Mouse (Mus musculus): ENCODE measurements around the gene Nr6a1.

Gene Nr6a1

GRCm38 (mm10) chr2:38714324-38714723 lies 213.2 kb downstream of the Nr6a1 start, which contains the start of gene Nr5a1:
Gene Nr5a1, minus strand, starts transcription at chr2:38714542.
- no peak for DNase-seq (ENCODE audit: low spot score in 2 of 2)

GRCm38 (mm10) chr2:38713596-38713995 lies 213.9 kb downstream of the Nr6a1 start:
- DNase-seq (ENCODE audit: low spot score in 2 of 2): no peak

DNA sequence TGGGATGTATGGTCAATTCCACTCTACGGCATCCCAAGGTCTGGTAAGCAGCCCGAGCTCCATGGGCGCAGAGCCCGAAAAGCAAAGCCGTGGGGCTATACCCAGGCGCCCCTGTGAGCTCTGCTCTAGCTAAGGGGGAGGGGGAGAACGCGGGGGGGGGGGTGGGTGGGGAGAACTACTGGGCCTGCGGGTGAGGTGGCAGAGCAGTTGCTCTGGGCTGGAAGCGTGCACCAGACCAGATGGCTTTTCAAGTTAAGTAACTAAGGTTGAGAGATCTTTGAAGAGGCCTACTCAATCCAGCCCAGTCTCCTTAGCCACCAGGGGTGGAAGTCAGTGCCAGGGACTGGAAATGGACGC lies 214.7 kb downstream of the Nr6a1 start:
- no peak for DNase-seq (ENCODE audit: low spot score in 2 of 2)

DNA sequence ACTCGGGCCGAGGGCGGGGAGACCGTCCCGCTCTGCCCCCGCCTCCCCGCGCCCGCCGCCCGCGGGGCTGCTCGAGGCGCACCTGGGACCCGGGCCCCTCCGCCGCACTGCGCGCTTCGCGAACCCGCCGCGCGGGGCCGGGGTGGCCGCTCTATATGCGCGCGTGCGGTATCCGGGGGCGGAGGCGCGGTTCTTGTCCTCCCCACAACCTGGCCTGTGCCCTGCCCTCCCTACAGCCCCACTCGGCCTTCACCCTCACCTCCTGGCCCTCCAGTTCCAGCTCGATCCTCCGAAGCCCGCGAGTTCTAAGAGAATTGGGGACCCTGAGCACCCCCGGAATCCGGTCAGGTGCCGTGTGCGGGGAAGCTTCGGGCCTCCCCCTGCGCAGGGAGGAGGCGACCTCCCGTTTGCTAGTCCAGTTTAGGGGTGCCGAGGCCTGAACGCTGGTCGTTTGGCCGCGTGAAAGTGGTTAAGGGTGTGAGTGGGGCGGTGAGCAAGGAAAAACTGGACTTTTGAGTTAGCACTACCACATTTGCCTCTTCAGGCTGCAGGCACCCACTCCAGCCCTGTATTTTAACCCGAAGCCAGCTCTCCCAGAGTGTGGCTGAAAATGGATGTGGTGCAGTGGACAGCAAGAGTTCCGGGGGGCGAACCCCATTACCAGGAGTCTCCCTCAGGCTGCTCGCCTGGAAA lies 215.3 kb downstream of the Nr6a1 start:
- DNase-seq (ENCODE audit: low spot score in 2 of 2): no peak

GRCm38 (mm10) chr2:38711421-38711861 lies 216.0 kb downstream of the Nr6a1 start:
- DNase-seq (ENCODE audit: low spot score in 2 of 2): no peak

- peak in 1 of 2 experiments; percentile 14 for DNase-seq (ENCODE audit: low spot score in 2 of 2)
Observed at GRCm38 (mm10) chr2:38710304-38711241, 216.9 kb downstream of the Nr6a1 start.

GRCm38 (mm10) chr2:38708907-38709688 lies 218.4 kb downstream of the Nr6a1 start:
- no peak for DNase-seq (ENCODE audit: low spot score in 2 of 2)

GRCm38 (mm10) chr2:38706661-38707060 lies 220.8 kb downstream of the Nr6a1 start:
- no peak for DNase-seq (ENCODE audit: low spot score in 2 of 2)

GRCm38 (mm10) chr2:38705036-38705435 lies 222.5 kb downstream of the Nr6a1 start:
- DNase-seq (ENCODE audit: low spot score in 2 of 2): no peak

DNA sequence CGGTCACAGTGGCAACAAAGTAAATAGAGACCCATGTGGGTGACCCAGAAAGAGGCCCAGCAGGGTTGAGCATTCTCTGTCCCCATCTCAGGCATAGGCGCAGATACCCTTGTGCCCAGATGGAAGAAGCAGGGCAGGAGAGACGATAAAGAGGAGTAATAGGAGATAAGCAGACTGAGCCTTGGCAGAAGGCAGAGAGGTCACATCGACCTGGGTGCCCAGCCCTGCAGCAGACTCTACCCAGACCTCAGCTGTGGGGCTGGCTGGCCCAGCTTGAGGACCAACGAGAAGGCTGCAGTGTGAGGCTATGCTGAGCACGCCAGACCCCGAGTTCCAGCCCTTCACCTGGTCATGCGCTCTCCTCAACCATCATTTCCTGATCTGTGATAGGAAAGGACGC lies 223.2 kb downstream of the Nr6a1 start:
- no peak for DNase-seq (ENCODE audit: low spot score in 2 of 2)

DNA sequence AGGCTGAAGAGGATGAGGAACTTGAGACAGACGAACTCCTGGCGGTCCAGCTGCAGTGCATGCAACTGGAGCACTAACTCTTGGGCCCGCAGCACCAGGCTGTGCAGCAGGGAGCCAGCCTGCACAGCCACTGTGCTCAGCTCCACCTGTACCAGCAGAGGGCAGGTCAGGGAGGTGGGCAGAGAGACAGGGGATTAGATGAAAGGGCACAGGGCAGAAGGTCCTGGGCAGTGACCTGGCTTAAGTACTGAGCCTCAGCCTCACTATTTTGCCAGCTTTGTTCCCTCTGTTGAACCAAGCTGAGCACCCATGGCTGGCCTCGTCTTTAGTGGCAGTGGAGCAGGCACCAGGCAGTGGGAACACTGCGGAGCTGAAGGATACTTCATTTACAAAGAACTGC lies 227.3 kb downstream of the Nr6a1 start:
- DNase-seq (ENCODE audit: low spot score in 2 of 2): no peak

- DNase-seq (ENCODE audit: low spot score in 2 of 2): no peak
Observed at GRCm38 (mm10) chr2:38698623-38699022, 228.9 kb downstream of the Nr6a1 start.

DNA sequence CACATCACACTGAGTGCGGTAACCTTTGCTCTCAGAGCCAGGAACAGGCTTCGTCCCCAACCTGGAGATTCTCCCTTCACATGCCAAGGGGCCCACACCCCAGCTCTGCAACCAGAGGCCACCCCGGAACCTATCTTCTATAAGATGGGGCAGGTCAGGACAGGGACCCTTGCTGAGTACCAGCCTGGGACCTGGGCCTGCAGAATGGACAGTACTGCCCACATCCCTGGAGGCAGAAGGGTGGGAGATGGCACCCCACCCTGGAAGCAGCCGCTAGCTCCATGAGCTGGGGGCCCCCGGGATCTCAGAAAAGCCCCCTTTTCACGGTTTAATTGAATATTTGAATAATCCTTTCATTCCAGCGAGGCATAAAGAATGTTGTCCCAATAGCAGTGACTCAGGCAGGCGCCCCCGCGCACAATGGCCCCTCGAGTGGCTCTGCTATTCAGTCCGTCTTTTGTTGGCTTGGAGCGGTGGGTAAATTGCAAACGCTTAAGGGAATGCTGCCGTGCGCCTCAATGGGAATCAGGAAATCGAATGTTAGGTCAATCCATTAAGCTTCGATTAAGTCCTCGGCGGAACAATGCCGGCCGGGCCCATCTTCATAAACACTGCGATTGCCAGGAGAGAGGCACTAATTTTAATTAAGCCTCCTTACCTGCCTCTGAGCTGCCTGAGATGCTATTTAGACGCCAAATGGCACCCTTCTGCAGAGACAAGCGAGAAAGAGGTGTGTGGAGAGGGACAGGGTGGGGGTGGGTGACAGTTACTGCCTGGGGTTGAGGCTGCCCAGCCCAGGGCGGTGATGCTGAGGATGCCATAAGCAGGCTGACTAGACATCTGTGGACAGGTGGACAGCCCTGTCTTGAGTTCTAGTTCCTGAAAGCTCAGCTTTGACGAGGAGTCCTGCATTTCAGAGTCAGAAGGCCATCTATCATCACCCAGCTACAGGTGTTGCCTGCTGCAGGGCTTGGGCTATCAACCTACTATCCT lies 230.1 kb downstream of the Nr6a1 start:
- DNase-seq (ENCODE audit: low spot score in 2 of 2): no peak

DNA sequence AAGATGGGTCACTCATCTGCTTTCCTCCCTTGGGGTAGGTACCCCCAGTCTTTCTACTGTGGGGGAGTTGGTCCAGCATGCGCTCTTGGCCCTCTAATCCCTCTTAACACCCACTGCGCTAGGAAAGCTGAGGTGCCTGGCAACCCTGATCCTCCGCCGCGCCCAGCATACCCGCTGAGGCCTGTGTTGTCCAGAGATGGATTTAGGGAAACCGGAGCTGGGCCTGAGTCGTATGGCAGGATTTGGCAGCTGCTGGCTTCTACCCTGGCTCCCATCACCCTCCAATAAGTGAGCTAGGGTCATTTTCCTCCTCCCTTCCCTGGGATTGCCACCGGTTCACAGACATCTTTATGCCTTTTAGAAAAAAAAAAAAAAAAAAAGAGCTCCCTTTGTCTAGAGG lies 231.7 kb downstream of the Nr6a1 start:
- no peak for DNase-seq (ENCODE audit: low spot score in 2 of 2)

- DNase-seq (ENCODE audit: low spot score in 2 of 2): no peak
Observed at GRCm38 (mm10) chr2:38691542-38691941, 235.9 kb downstream of the Nr6a1 start.

GRCm38 (mm10) chr2:38689881-38690280 lies 237.6 kb downstream of the Nr6a1 start:
- no peak for DNase-seq (ENCODE audit: low spot score in 2 of 2)

- DNase-seq (ENCODE audit: low spot score in 2 of 2): peak; percentile 30 to 36
Observed at GRCm38 (mm10) chr2:38688791-38689520, 238.5 kb downstream of the Nr6a1 start.

DNA sequence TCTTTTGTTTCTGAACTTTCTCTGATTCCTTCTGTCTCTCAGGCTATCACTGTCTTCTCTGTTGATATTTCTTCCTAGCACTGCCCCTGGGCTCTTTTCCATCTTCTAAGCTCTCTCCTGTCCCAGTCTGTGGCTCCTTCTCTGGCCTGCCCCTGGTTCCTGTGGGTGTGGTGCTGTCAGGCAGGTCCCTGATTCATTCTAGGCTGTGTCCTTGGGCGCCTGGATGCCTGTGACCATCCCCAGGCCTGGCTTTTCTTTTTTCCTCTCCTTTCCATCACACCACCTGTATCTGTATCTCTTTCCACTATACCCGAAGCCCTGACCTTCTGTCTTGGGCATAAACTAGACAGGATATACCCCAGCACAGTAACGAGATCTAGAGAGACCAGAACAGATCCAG lies 241.7 kb downstream of the Nr6a1 start:
- no peak for DNase-seq (ENCODE audit: low spot score in 2 of 2)

GRCm38 (mm10) chr2:38683083-38683482 lies 244.4 kb downstream of the Nr6a1 start:
- DNase-seq (ENCODE audit: low spot score in 2 of 2): no peak

GRCm38 (mm10) chr2:38682209-38682608 lies 245.3 kb downstream of the Nr6a1 start:
- no peak for DNase-seq (ENCODE audit: low spot score in 2 of 2)
